Comparison of ENCODE assay signal across 47 mouse cellular contexts in genomic region chr15:88625303-88626066, GRCm38 (mm10). TPM values are rescaled to one million over a fixed set of nuclear protein-coding genes. Genes with fewer than 3 reads are reported as not detected.
"Had no signal": no experiment of that assay in that cellular context is flagged by ENCODE, and none has a peak within 500 bp of the region (broad histone marks: within the 10 kb centered on the region; RNA-seq: fewer than 3 reads in every experiment).

No protein-coding gene starts in this region.

- H3K4me3 ChIP-seq: left cerebral cortex, adult 2 months; limb, embryonic 10.5 days; limb, embryonic 12.5 days; limb, embryonic 13.5 days; limb, embryonic 15.5 days; liver, embryonic 12.5 days; liver, embryonic 13.5 days; liver, embryonic 15.5 days; lung, embryonic 15.5 days; megakaryocyte, embryonic 14.5 days; midbrain, embryonic 10.5 days; midbrain, embryonic 12.5 days; midbrain, embryonic 13.5 days; midbrain, embryonic 15.5 days; myocyte had no signal

- H3K9me3 ChIP-seq: limb, embryonic 10.5 days; limb, embryonic 12.5 days; limb, embryonic 13.5 days; limb, embryonic 15.5 days; liver, embryonic 12.5 days; liver, embryonic 13.5 days; liver, embryonic 15.5 days; lung, embryonic 15.5 days; midbrain, embryonic 12.5 days; midbrain, embryonic 13.5 days; midbrain, embryonic 15.5 days had no signal

- H3K9ac ChIP-seq: limb, embryonic 12.5 days; limb, embryonic 13.5 days; limb, embryonic 15.5 days; liver, embryonic 12.5 days; liver, embryonic 13.5 days; liver, embryonic 14.5 days; liver, embryonic 15.5 days; liver, postnatal 0 days; lung, embryonic 14.5 days; lung, embryonic 15.5 days; midbrain, embryonic 12.5 days; midbrain, embryonic 13.5 days; midbrain, embryonic 15.5 days had no signal

- H3K27me3 ChIP-seq: limb, embryonic 12.5 days; limb, embryonic 13.5 days; limb, embryonic 15.5 days; liver, embryonic 12.5 days; liver, embryonic 13.5 days; liver, embryonic 15.5 days; lung, embryonic 15.5 days; megakaryocyte, embryonic 14.5 days; midbrain, embryonic 12.5 days; midbrain, embryonic 13.5 days; midbrain, embryonic 15.5 days had no signal

- H3K4me1 ChIP-seq: limb, embryonic 10.5 days; limb, embryonic 12.5 days; limb, embryonic 13.5 days; limb, embryonic 15.5 days; liver, embryonic 12.5 days; liver, embryonic 13.5 days; liver, embryonic 15.5 days; lung, embryonic 15.5 days; megakaryocyte, embryonic 14.5 days; midbrain, embryonic 10.5 days; midbrain, embryonic 12.5 days; midbrain, embryonic 13.5 days had no signal

- DNase-seq: left cerebral cortex, postnatal 4 days; liver; liver, embryonic 13.5 days; liver, postnatal 0 days; lung, adult 18-20 months; lung, adult 2 months; lung, embryonic 14.5 days; lung, postnatal 10 days; lung, postnatal 14 days; lung, postnatal 36 days; lung, postnatal 4 days; midbrain, embryonic 14.5 days had no signal

- H3K36me3 ChIP-seq: limb, embryonic 10.5 days; limb, embryonic 12.5 days; limb, embryonic 13.5 days; limb, embryonic 15.5 days; liver, embryonic 12.5 days; liver, embryonic 13.5 days; liver, embryonic 15.5 days; lung, embryonic 15.5 days; midbrain, embryonic 10.5 days; midbrain, embryonic 12.5 days; midbrain, embryonic 13.5 days; midbrain, embryonic 15.5 days had no signal

- H3K27ac ChIP-seq: left cerebral cortex, adult 2 months; limb, embryonic 10.5 days; limb, embryonic 12.5 days; limb, embryonic 13.5 days; limb, embryonic 15.5 days; liver, embryonic 12.5 days; liver, embryonic 13.5 days; liver, embryonic 14.5 days; liver, embryonic 15.5 days; lung, embryonic 15.5 days; macrophage; midbrain, embryonic 10.5 days; midbrain, embryonic 12.5 days; midbrain, embryonic 13.5 days; midbrain, embryonic 15.5 days had no signal

RNA-seq across cellular contexts. Expression of gene Zdhhc25, which starts 25.4 kb away (rescaled TPM):
- total RNA-seq: left cerebral cortex, adult 2 months; left cerebral cortex, adult 8-10 months; left cerebral cortex, postnatal 10 days; left cerebral cortex, postnatal 14 days; left cerebral cortex, postnatal 25 days; left cerebral cortex, postnatal 36 days; left cerebral cortex, postnatal 4 days; liver, adult 2 months; megakaryocyte progenitor cell, adult 5-6 weeks; megakaryocyte, adult 5-6 weeks; megakaryocyte-erythroid progenitor cell, adult 5-6 weeks; midbrain, postnatal 0 days; monocyte, adult 5-6 weeks had no signal
- polyA plus RNA-seq: limb, embryonic 10.5 days; limb, embryonic 11.5 days; limb, embryonic 12.5 days; limb, embryonic 13.5 days; limb, embryonic 14.5 days; limb, embryonic 15.5 days; liver, adult 2 months; liver, embryonic 11.5 days; liver, embryonic 12.5 days; liver, embryonic 13.5 days; liver, embryonic 14.5 days; liver, embryonic 15.5 days; liver, embryonic 16.5 days; liver, postnatal 0 days; lung, adult 2 months; lung, embryonic 14.5 days; lung, embryonic 15.5 days; lung, embryonic 16.5 days; lung, postnatal 0 days; macrophage; midbrain, embryonic 10.5 days; midbrain, embryonic 11.5 days; midbrain, embryonic 12.5 days; midbrain, embryonic 13.5 days; midbrain, embryonic 14.5 days; midbrain, embryonic 15.5 days; midbrain, embryonic 16.5 days; midbrain, postnatal 0 days had no signal
